Mouse (Mus musculus) common myeloid progenitor, adult 5-6 weeks (primary cell): Measurements from ENCODE around the gene Gle1. TPM values are rescaled to one million over a fixed set of nuclear protein-coding genes. Genes with fewer than 3 reads are reported as not detected.
"Not testable (repeated sequence)": the region's sequence is repeated elsewhere in the genome, so short reads cannot be mapped to it uniquely, and the experiment has no call there.

Experiments used
- ATAC-seq: replicated peaks from 2 replicates; pipeline ENCODE4 v1.8.0; 2016; ENCODE audit warnings: low read depth, mild to moderate bottlenecking, moderate TSS enrichment, inconsistent platforms; ENCODE audit not compliant: poor library complexity, severe bottlenecking
- total RNA-seq: library from RNA; stranded (forward); fragments of 200-1000, 187-1606 nt; gene quantifications from 2 replicates; pipeline ENCODE4 v1.2.3, GENCODE M21; 2017

The Gle1 gene
- 71.3 and 85.0 TPM in 2 replicates for total RNA-seq

DNA sequence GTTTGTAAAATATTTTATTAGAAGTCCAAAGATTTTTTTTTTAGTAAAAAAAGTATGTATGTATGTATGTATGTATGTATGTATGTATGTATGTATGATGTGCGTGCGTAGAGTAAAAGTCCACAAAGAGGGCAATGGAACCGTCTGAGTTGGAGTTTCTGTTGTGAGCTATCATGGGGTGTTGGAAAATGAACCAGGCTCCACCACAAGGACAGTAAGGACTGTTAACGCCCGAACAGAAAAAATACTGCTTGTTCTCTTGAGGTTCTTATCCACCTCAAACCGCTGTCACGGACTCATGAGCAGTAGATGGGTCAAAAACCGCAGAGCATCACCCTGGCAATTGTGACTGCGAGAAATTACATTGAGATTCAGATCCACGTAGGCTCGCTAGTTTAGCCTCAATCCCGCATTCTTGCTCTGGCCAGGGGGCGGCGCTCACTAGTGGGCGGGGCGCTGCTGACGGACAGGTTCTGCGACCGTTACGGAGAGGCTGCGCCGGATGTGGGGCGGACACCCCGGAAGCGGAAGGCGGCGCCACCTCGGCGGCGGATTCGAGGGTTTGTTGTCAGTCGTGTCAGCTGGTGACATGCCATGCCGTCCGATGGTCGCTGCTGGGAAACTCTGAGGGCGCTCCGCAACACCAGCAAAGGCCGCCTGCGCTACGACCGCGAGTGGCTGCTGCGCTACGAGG is at the start of gene Gle1:
TSS of gene Gle1 (plus strand) at position 521 of the 694 bp plus-strand sequence.
- peak; percentile 99 for ATAC-seq

- ATAC-seq, result not testable (repeated sequence)
Measured at GRCm38 (mm10) chr2:29886659-29887292, 48.5 kb upstream of the Gle1 start.

DNA sequence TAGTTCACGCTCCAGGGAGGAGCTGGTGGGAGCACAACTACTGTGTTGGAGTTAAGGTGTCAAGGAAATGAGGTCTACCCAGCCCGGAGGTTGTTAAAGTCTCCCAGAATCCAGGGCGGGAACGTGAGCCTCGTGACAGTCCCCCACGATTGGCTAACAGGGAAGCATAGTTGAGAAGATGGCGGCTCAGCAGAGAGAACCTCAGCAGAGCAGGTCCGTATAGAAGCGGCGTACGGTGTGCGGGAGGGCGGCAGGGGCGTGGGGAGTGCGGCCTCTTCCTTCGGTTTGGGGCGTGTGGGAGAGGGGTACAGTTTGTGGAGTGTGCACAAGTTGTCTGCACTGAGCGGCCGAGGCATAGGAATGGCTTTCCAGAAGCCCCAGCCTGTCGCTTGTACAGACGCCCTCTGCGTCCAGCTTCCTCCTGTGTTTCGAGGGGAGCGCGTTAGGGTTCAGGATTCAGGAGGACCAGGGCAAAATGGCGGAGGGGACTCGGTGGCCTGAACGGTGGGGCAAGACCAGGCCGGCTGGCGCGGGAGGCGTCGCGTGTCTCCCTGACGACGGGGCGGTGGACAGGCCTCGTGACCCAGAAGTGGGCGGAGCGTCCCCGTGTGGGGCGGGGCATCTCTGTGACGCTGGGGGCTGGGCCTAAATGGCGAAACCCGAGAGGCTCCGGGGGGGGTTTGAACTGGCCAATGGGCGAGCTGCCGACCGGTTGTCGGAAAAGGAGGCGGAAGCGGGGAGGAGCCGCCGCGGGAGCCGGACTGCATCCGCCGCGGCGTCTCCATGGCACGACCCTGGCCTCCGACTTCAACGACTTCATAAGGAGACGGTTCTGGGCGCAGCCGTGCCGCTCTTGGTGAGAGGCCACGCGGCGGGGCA is 45.9 kb upstream of the Gle1 start, which contains the start of gene Odf2:
TSS of gene Odf2 (plus strand) at position 156 of the 879 bp plus-strand sequence.
- ATAC-seq, result peak; percentile 86

- peak; percentile 74 for ATAC-seq
Measured at GRCm38 (mm10) chr2:29889991-29890833, 45.0 kb upstream of the Gle1 start.

- no peak for ATAC-seq
Measured at GRCm38 (mm10) chr2:29891773-29892172, 43.5 kb upstream of the Gle1 start.

GRCm38 (mm10) chr2:29896071-29896470 is 39.2 kb upstream of the Gle1 start:
- no peak for ATAC-seq

- ATAC-seq, result no peak
Measured at GRCm38 (mm10) chr2:29897366-29897765, 37.9 kb upstream of the Gle1 start.

DNA sequence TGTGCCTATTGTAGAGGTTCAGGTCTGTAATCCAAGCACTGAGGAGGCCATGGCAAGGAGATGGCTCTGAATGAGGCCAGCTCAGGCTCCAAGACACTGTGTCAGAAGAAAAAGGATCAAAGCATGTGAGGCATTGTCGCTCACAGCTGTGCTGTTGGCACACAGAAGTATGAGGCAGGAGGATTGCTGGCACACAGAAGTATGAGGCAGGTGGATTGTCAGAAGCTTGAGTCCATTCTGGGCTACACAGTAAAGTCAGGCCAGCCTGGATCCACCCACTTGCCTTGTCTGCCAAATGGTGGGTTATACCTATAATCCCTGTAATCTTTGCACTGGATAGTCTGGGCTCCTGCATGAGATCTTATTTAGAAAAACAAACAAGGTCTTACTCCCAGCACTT is 37.1 kb upstream of the Gle1 start:
- no peak for ATAC-seq

DNA sequence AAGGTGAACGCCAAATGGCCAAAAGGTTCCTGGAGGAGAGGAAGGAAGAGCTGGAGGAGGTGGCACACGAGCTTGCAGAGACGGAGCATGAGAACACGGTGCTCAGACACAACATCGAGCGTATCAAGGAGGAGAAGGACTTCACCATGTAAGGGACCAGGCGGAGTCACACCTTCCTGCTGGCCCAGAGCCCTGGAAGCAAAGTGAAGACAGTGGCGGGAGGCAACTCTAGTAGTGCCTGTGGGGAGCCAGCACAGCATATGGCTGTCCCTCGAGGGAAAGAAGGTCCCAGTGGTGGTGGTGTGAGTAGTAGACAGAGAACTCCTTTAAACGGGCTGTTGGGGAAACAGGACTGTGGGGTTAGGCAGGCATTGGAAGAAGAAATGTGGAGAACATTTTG is 33.0 kb upstream of the Gle1 start:
- ATAC-seq, result no peak

DNA sequence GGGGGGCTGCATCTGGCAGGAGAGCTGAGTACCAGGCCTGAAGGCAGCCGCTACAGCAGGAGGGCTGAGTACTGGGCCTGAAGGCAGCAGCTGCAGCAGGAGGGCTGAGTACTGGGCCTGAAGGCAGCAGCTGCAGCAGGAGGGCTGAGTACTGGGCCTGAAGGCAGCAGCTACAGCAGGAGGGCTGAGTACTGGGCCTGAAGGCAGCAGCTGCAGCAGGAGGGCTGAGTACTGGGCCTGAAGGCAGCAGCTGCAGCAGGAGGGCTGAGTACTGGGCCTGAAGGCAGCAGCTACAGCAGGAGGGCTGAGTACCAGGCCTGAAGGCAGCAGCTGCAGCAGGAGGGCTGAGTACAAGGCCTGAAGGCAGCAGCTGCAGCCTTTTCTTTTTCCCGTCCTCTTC is 27.1 kb upstream of the Gle1 start:
- not testable (repeated sequence) for ATAC-seq

GRCm38 (mm10) chr2:29910042-29910441 is 25.2 kb upstream of the Gle1 start:
- 0 out of 2 replicates have a peak, but pooled peaks have one; percentile 42 for ATAC-seq

DNA sequence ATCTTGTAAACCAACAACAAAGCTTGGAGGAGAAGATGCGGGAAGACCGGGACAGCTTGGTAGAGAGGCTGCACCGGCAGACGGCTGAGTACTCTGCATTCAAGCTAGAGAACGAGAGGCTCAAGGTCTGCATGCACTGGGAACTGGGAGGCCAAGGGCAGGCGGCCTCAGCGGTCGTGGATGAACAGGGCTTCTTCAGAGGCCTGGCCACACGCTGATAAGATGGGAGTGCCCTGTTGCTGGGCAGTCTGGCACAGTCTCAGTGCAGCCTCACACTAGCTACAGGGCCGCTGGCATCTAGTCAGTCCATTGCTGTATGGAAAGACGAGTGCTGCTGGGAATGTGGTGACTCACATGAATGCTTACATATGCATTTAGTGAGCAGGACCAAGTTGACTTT is 17.6 kb upstream of the Gle1 start:
- ATAC-seq, result no peak

DNA sequence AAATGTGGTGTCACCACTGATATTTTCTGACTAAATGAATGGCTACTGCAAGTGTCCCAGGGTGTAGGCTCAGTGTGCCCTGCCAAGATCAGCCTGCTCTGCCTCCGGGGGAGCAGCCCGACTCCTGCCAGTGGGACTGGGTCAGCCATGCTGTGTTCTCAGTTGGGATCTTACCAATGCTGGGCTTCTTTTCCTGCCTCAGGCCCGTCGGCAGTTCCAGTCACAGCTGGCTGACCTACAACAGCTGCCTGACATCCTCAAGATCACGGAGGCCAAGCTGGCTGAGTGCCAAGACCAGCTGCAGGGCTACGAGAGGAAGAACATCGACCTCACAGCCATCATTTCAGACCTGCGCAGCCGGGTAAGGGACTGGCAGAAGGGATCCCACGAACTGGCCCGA is 13.2 kb upstream of the Gle1 start:
- no peak for ATAC-seq

- no peak for ATAC-seq
Measured at GRCm38 (mm10) chr2:29926542-29926941, 8.7 kb upstream of the Gle1 start.

- ATAC-seq, result no peak
Measured at GRCm38 (mm10) chr2:29930506-29930905, 4.7 kb upstream of the Gle1 start.

- ATAC-seq, result no peak
Measured at GRCm38 (mm10) chr2:29931194-29931593, 4.0 kb upstream of the Gle1 start.

DNA sequence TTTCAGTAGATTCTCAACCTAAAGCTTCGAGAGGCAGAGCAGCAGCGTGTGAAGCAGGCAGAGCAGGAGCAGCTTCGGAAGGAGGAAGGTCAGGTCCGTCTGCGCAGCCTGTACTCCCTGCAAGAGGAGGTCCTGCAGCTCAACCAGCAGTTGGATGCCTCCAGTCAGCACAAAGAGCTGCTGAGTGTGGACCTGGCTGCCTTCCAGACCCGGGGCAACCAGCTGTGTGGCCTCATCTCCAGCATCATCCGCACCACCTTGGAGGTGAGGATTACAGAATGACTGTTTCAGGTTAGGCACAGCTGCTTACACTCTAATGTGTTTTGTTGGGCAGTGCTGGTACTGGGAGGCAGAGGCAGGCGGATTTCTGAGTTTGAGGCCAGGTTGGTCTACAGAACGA is 4.8 kb downstream of the Gle1 start:
- no peak for ATAC-seq

DNA sequence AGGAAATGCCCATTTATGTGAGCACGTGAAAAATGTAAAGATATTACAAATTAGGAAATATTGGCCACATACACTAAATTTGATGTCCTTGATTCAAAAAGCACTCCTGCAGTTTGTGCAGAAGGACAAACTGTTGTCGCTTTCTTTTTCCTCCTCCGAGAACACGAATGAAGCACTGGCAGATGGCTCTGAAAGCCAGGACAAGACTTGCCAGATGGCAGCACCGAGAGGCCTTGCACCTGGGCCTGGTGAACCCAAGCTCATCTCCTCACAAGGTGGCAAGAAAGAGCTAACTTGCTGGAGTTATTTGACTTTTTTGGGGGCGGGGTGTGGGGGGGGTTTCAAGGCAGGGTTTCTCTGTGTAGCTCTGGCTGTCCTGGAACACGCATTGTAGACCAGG is 5.6 kb downstream of the Gle1 start:
- ATAC-seq, result no peak

GRCm38 (mm10) chr2:29944723-29945122 is 9.5 kb downstream of the Gle1 start:
- no peak for ATAC-seq

- no peak for ATAC-seq
Measured at GRCm38 (mm10) chr2:29948896-29949295, 13.7 kb downstream of the Gle1 start.
